ENCODE assay signal across 24 mouse cellular contexts in the genomic region with DNA sequence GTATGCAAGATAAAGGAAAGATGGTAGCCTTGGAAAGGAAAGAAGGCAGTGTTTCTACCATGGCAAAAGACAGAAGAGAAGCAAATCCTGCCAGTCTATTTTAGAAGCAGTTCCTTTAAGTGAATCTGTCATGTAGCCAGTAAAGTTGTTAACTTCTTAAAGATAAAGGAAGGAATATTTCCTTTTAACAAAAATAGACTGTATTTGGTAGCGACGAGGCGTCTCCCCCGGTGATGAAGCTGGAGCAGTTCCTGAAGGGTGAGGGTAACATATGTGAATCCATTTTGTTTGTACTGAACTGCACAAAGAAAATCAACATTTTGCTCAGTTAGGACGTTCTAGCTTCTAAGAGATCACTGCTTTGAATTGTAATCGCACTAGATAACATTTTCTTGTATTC.
DNase-seq lines count a peak whose midpoint lies in the region; ATAC-seq and TF ChIP-seq lines count a peak whose summit lies in the region.
"Had no signal": no experiment of that assay in that cellular context is flagged by ENCODE, and none has a peak within 500 bp of the region (broad histone marks: within the 10 kb centered on the region; RNA-seq: fewer than 3 reads in every experiment).

No protein-coding gene starts in this region.

- 0 out of 2 replicates have a peak overlapping the region, but pooled peaks have one; percentile 48 for H3K27ac ChIP-seq in heart, embryonic 13.5 days (replicated peaks)
- peak overlapping the region; percentile 20 for H3K27ac ChIP-seq in left cerebral cortex, adult 2 months
- H3K27ac ChIP-seq in cortical plate, adult 2 months (ENCODE audit: insufficient read depth, low read length) = peak overlapping the region; percentile 78
- H3K27ac ChIP-seq: embryonic facial prominence, embryonic 12.5 days; embryonic facial prominence, embryonic 15.5 days; forebrain, embryonic 15.5 days; hindbrain, embryonic 10.5 days; hindbrain, embryonic 13.5 days; intestine, embryonic 15.5 days had no signal

- no peak for TF ChIP-seq CTCF in left cerebral cortex, adult 2 months (IDR thresholded peaks at IDR 0.05)
- no peak for TF ChIP-seq CTCF in cortical plate, adult 2 months (IDR thresholded peaks at IDR 0.05; ENCODE audit: extremely low read depth, insufficient read depth, low read length)

- H3K4me2 ChIP-seq in heart, embryonic 13.5 days = no peak overlapping the region
- H3K4me2 ChIP-seq: embryonic facial prominence, embryonic 12.5 days; embryonic facial prominence, embryonic 15.5 days; forebrain, embryonic 15.5 days; heart, embryonic 11.5 days; hindbrain, embryonic 13.5 days; intestine, embryonic 15.5 days had no signal

- no peaks in the 10 kb centered on the region for H3K36me3 ChIP-seq in heart, embryonic 13.5 days
- H3K36me3 ChIP-seq: embryonic facial prominence, embryonic 12.5 days; embryonic facial prominence, embryonic 15.5 days; forebrain, embryonic 15.5 days; hindbrain, embryonic 10.5 days; hindbrain, embryonic 13.5 days; intestine, embryonic 15.5 days had no signal

- WGBS in heart, embryonic 13.5 days = 54% methylated on average over 6 of the region's 6 CpGs

- no peak for TF ChIP-seq POLR2A in cortical plate, adult 2 months (IDR thresholded peaks at IDR 0.05; ENCODE audit: extremely low read depth, insufficient read depth, low read length)

- peaks cover 29% of the 10 kb centered on the region for H3K4me1 ChIP-seq in heart, embryonic 13.5 days
- peaks cover 10% of the 10 kb centered on the region for H3K4me1 ChIP-seq in cortical plate, adult 2 months (ENCODE audit: control insufficient read depth, insufficient read depth, low read length)
- H3K4me1 ChIP-seq: embryonic facial prominence, embryonic 12.5 days; intestine, embryonic 15.5 days had no signal

- no peak for DNase-seq in heart, adult 8-10 months (ENCODE audit: low spot score)
- DNase-seq in left cerebral cortex, adult 2 months (ENCODE audit: extremely low spot score in 1 of 2, low spot score in 2 of 2) = no peak
- no peak for DNase-seq in left cerebral cortex, postnatal 36 days (ENCODE audit: low spot score in 2 of 2)
- DNase-seq in brain, adult 2 months (ENCODE audit: low read depth, low spot score) = peak; percentile 59
- no peak for DNase-seq in urinary bladder, postnatal 4 days (ENCODE audit: low spot score in 2 of 2)
- DNase-seq: adrenal gland, adult 2 months; adrenal gland, postnatal 14 days; cerebellum, adult 11-12 months; cerebellum, adult 9-10 months; cerebellum, postnatal 14 days; gastrocnemius, postnatal 25 days; heart, adult 18-20 months; kidney, adult 11 months had no signal

- no peaks in the 10 kb centered on the region for H3K9me3 ChIP-seq in heart, embryonic 13.5 days
- H3K9me3 ChIP-seq: embryonic facial prominence, embryonic 12.5 days; embryonic facial prominence, embryonic 15.5 days; forebrain, embryonic 15.5 days; hindbrain, embryonic 10.5 days; hindbrain, embryonic 13.5 days; intestine, embryonic 15.5 days had no signal

- no peaks in the 10 kb centered on the region for H3K27me3 ChIP-seq in heart, embryonic 13.5 days (replicated peaks)
- H3K27me3 ChIP-seq: embryonic facial prominence, embryonic 12.5 days; embryonic facial prominence, embryonic 15.5 days; forebrain, embryonic 15.5 days; hindbrain, embryonic 13.5 days; intestine, embryonic 15.5 days had no signal

- H3K4me3 ChIP-seq in heart, embryonic 13.5 days = no peak overlapping the region
- H3K4me3 ChIP-seq in left cerebral cortex, adult 2 months = no peak overlapping the region
- H3K4me3 ChIP-seq in cortical plate, adult 2 months (ENCODE audit: insufficient read depth, low read length) = no peak overlapping the region
- H3K4me3 ChIP-seq: embryonic facial prominence, embryonic 12.5 days; embryonic facial prominence, embryonic 15.5 days; forebrain, embryonic 15.5 days; hindbrain, embryonic 10.5 days; hindbrain, embryonic 13.5 days; intestine, embryonic 15.5 days had no signal

- no peak overlapping the region for H3K9ac ChIP-seq in heart, embryonic 13.5 days
- H3K9ac ChIP-seq: embryonic facial prominence, embryonic 12.5 days; embryonic facial prominence, embryonic 15.5 days; forebrain, embryonic 15.5 days; hindbrain, embryonic 13.5 days; intestine, embryonic 15.5 days had no signal

- no peak for ATAC-seq in heart, embryonic 13.5 days (ENCODE audit: extremely low read depth, insufficient number of reproducible peaks, low FRiP score, low TSS enrichment)
- ATAC-seq: CD4-positive, CD25-positive, alpha-beta regulatory T cell, adult 4 months; hindbrain, embryonic 16.5 days; intestine, embryonic 15.5 days had no signal

- intact Hi-C loops in left cerebral cortex, adult 2 months (cut with DNase I) = no loop called here
- intact Hi-C loops in left cerebral cortex, postnatal 36 days (cut with DNase I) = no loop called here

Comparison
In these comparisons a context has a peak if more than half of its experiments do, and no peak if none do; other contexts are left out.
1. H3K27ac ChIP-seq: peak in every context shown above with its lines; median percentile 78 in cortical plate, adult 2 months; 48 in heart, embryonic 13.5 days; 20 in left cerebral cortex, adult 2 months.